Mouse (Mus musculus) C2C12 (cell line): Measurements from ENCODE around the gene Nell1. TPM values are rescaled to one million over a fixed set of nuclear protein-coding genes. Genes with fewer than 3 reads are reported as not detected.

Experiments
- H3K27me3 ChIP-seq: one replicate; pipeline ENCODE4 v1.6.1; 2011; ENCODE audit not compliant: control insufficient read depth, insufficient read depth, insufficient read length
- H3K36me3 ChIP-seq: one replicate; pipeline ENCODE4 v1.6.1; 2011; ENCODE audit not compliant: control insufficient read depth, insufficient read depth
- H3K4me3 ChIP-seq: one replicate; pipeline ENCODE4 v1.5.1; 2011; ENCODE audit warnings: mild to moderate bottlenecking, control low read depth; ENCODE audit not compliant: poor library complexity, insufficient read depth, severe bottlenecking
- H3K79me2 ChIP-seq: one replicate; pipeline ENCODE4 v1.6.1; 2011; ENCODE audit not compliant: control insufficient read depth, insufficient read depth
- H3K79me3 ChIP-seq: one replicate; pipeline ENCODE4 v1.6.1; 2011; ENCODE audit warnings: low read depth, control low read depth
- H3ac ChIP-seq: one replicate; pipeline ENCODE3; 2011; ENCODE audit warnings: low read depth; ENCODE audit not compliant: control insufficient read depth, insufficient read length
- CEBPB ChIP-seq: IDR thresholded peaks from one replicate; pipeline ENCODE4 v1.6.1; 2011; ENCODE audit warnings: low read depth, mild to moderate bottlenecking, control low read depth, moderate library complexity
- CTCF ChIP-seq: IDR thresholded peaks from one replicate; pipeline ENCODE4 v1.5.1; 2011; ENCODE audit not compliant: control insufficient read depth, insufficient read depth, insufficient read length
- FOSL1 ChIP-seq: IDR thresholded peaks from one replicate; pipeline ENCODE4 v1.8.0; 2011; ENCODE audit warnings: mild to moderate bottlenecking, low read length; ENCODE audit not compliant: poor library complexity, insufficient read depth, severe bottlenecking
- MAX ChIP-seq: IDR thresholded peaks from one replicate; pipeline ENCODE4 v1.6.1; 2011; ENCODE audit warnings: mild to moderate bottlenecking, control low read depth
- MYOD1 ChIP-seq: IDR thresholded peaks from one replicate; pipeline ENCODE4 v1.6.1; 2011; ENCODE audit warnings: low read depth; ENCODE audit not compliant: control insufficient read depth, insufficient read length
- MYOG ChIP-seq: IDR thresholded peaks from one replicate; pipeline ENCODE4 v1.6.1; 2011; ENCODE audit not compliant: control insufficient read depth, insufficient read length; ENCODE audit errors: extremely low read depth
- USF1 ChIP-seq: IDR thresholded peaks from one replicate; pipeline ENCODE4 v1.6.1; 2011; ENCODE audit warnings: low read depth, mild to moderate bottlenecking, control low read depth, moderate library complexity
- polyA plus RNA-seq: library from polyadenylated mRNA; unstranded; fragments of >200 nt; fragmentation: generic; extraction: Trizol; gene quantifications from one replicate; pipeline ENCODE4 v1.2.1, GENCODE M21; 2012; ENCODE audit warnings: missing spikeins

The Nell1 gene
- polyA plus RNA-seq, 1 experiment, result not detected

GRCm38 (mm10) chr7:50053704-50054103, 79.0 kb downstream of the Nell1 start:
- Histone ChIP-seq H3K79me2 (no peaks in the 10 kb centered on the region), H3ac (no peak overlapping the region), H3K36me3 (no peaks in the 10 kb centered on the region), H3K27me3 (no peaks in the 10 kb centered on the region), H3K4me3 (no peak overlapping the region), H3K79me3 (no peaks in the 10 kb centered on the region)
- TF ChIP-seq USF1, result no peak
- no peak for TF ChIP-seq CEBPB
- no peak for TF ChIP-seq MYOD1
- no peak for TF ChIP-seq FOSL1
- TF ChIP-seq MAX, result no peak
- no peak for TF ChIP-seq MYOG
- no peak for TF ChIP-seq CTCF

DNA sequence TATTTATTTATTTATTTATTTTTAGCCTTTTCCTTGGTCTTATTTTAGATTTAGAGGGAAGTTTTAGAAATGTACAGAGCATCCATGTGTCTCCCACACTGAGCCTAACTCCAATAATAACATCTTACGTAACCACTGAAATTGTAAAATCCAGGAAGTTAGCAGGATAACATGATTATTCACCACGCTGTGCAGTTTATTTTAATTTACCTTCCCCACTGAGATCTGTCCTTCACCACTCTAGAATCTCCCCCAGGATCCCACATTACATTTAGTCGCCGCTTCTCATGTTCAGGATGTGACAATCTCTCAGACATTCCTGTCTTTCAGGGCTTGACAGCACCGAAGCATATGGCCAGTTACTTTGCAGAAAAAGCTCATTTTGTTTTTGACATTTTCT, 119.8 kb downstream of the Nell1 start:
- Histone ChIP-seq H3K27me3 (no peaks in the 10 kb centered on the region), H3K79me2 (no peaks in the 10 kb centered on the region), H3K36me3 (no peaks in the 10 kb centered on the region), H3ac (no peak overlapping the region), H3K79me3 (no peaks in the 10 kb centered on the region), H3K4me3 (no peak overlapping the region)
- TF ChIP-seq MAX, result no peak
- TF ChIP-seq CTCF, result no peak
- no peak for TF ChIP-seq FOSL1
- no peak for TF ChIP-seq CEBPB
- no peak for TF ChIP-seq USF1
- no peak for TF ChIP-seq MYOD1

GRCm38 (mm10) chr7:50105612-50106321, 131.1 kb downstream of the Nell1 start:
- Histone ChIP-seq H3ac (no peak overlapping the region), H3K36me3 (no peaks in the 10 kb centered on the region), H3K27me3 (no peaks in the 10 kb centered on the region), H3K4me3 (no peak overlapping the region), H3K79me3 (no peaks in the 10 kb centered on the region), H3K79me2 (no peaks in the 10 kb centered on the region)
- TF ChIP-seq MYOD1 (no peak), CEBPB (no peak), CTCF (no peak)

DNA sequence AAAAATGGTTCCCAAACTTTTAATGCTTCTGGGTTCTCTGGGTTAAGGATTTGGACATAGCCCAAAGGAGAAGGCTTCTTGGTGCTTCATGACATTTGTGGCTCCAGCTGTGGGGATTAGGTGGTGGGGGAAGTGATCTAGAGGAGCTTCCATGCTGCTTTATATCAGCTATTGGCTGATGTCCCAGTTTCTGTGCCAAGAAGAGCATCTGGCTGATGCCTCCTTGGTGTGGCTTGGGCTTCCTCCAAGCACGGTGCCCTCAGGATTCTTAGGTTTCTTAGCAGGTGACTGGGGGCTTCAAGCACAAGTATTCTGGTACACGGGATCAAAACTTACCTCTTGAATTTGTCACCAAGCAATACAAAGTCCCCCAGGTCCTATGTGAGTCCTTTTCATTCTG, 132.6 kb downstream of the Nell1 start:
- TF ChIP-seq USF1, result no peak
- no peak for TF ChIP-seq MYOG
- no peak for TF ChIP-seq CEBPB
- no peak for TF ChIP-seq CTCF
- no peak for TF ChIP-seq MAX
- TF ChIP-seq FOSL1, result no peak
- no peak for TF ChIP-seq MYOD1
- H3ac ChIP-seq, result no peak overlapping the region
- H3K79me2 ChIP-seq, result no peaks in the 10 kb centered on the region
- H3K4me3 ChIP-seq, result no peak overlapping the region
- no peaks in the 10 kb centered on the region for H3K79me3 ChIP-seq
- H3K27me3 ChIP-seq, result no peaks in the 10 kb centered on the region
- H3K36me3 ChIP-seq, result no peaks in the 10 kb centered on the region

GRCm38 (mm10) chr7:50118348-50118747, 143.7 kb downstream of the Nell1 start:
- no peaks in the 10 kb centered on the region for H3K27me3 ChIP-seq
- H3K36me3 ChIP-seq, result no peaks in the 10 kb centered on the region
- no peaks in the 10 kb centered on the region for H3K79me2 ChIP-seq
- TF ChIP-seq USF1 (no peak), MYOG (no peak), MYOD1 (no peak), FOSL1 (no peak), CEBPB (no peak), MAX (no peak), CTCF (no peak)
- H3K79me3 ChIP-seq, result no peaks in the 10 kb centered on the region
- no peak overlapping the region for H3K4me3 ChIP-seq
- H3ac ChIP-seq, result no peak overlapping the region

GRCm38 (mm10) chr7:50137706-50138105, 163.0 kb downstream of the Nell1 start:
- Histone ChIP-seq H3K4me3 (no peak overlapping the region), H3ac (no peak overlapping the region), H3K79me3 (no peaks in the 10 kb centered on the region), H3K27me3 (no peaks in the 10 kb centered on the region), H3K36me3 (no peaks in the 10 kb centered on the region), H3K79me2 (no peaks in the 10 kb centered on the region)
- TF ChIP-seq MYOD1, result no peak
- TF ChIP-seq CTCF, result no peak
- TF ChIP-seq FOSL1, result no peak
- no peak for TF ChIP-seq MAX
- no peak for TF ChIP-seq MYOG
- no peak for TF ChIP-seq CEBPB
- no peak for TF ChIP-seq USF1
